Mouse (Mus musculus): ENCODE data around the gene Il7r. TPM values are rescaled to one million over a fixed set of nuclear protein-coding genes. Genes with fewer than 3 reads are reported as not detected.
A peak's percentile ranks its signal among the peaks of the same experiment; 100 is the strongest.

The Il7r gene
- polyA plus RNA-seq, 1 experiment from 2014 or later = 5.4 TPM

GRCm38 (mm10) chr15:9528186-9528935 is 1.6 kb downstream of the Il7r start:
- DNase-seq (no peak), ATAC-seq (no peak; the same call in 1 of the 2 replicates)
- H3K27ac ChIP-seq (ENCODE audit: low read depth) = no peak overlapping the region
- WGBS (ENCODE audit: insufficient replicate concordance) = 43% methylated on average over 3 of the region's 3 CpGs
- H3K9ac ChIP-seq (replicated peaks) = no peak overlapping the region
- no peaks in the 10 kb centered on the region for H3K4me1 ChIP-seq (ENCODE audit: insufficient read depth)
- no peaks in the 10 kb centered on the region for H3K27me3 ChIP-seq (ENCODE audit: insufficient read depth, low read length)
- H3K4me3 ChIP-seq (ENCODE audit: low read depth, low read length) = peak overlapping the region; percentile 32
- no peak for TF ChIP-seq CTCF (IDR thresholded peaks at IDR 0.05; ENCODE audit: low read depth)
- no peak for TF ChIP-seq EP300 (IDR thresholded peaks at IDR 0.05; ENCODE audit: low read depth)
- H3K9me3 ChIP-seq (ENCODE audit: low read length) = no peaks in the 10 kb centered on the region
- no peaks in the 10 kb centered on the region; the same call in 1 of the 2 replicates for H3K36me3 ChIP-seq (replicated peaks; ENCODE audit: insufficient read depth, low read length)
- peak overlapping the region; percentile 19; the same call in 1 of the 2 replicates for H3K4me2 ChIP-seq (ENCODE audit: low read depth, low read length)

GRCm38 (mm10) chr15:9526412-9526811 is 3.6 kb downstream of the Il7r start:
- H3K36me3 ChIP-seq (replicated peaks; ENCODE audit: insufficient read depth, low read length) = no peaks in the 10 kb centered on the region; the same call in 1 of the 2 replicates
- DNase-seq (no peak), ATAC-seq (no peak)
- TF ChIP-seq EP300 (IDR thresholded peaks at IDR 0.05; ENCODE audit: low read depth) (no peak), CTCF (IDR thresholded peaks at IDR 0.05; ENCODE audit: low read depth) (no peak)
- H3K27me3 ChIP-seq (ENCODE audit: insufficient read depth, low read length) = no peaks in the 10 kb centered on the region
- H3K4me2 ChIP-seq (ENCODE audit: low read depth, low read length) = no peak overlapping the region
- no peak overlapping the region for H3K4me3 ChIP-seq (ENCODE audit: low read depth, low read length)
- no peaks in the 10 kb centered on the region for H3K9me3 ChIP-seq (ENCODE audit: low read length)
- H3K27ac ChIP-seq (ENCODE audit: low read depth) = no peak overlapping the region
- H3K9ac ChIP-seq (replicated peaks) = no peak overlapping the region
- no peaks in the 10 kb centered on the region for H3K4me1 ChIP-seq (ENCODE audit: insufficient read depth)

DNA sequence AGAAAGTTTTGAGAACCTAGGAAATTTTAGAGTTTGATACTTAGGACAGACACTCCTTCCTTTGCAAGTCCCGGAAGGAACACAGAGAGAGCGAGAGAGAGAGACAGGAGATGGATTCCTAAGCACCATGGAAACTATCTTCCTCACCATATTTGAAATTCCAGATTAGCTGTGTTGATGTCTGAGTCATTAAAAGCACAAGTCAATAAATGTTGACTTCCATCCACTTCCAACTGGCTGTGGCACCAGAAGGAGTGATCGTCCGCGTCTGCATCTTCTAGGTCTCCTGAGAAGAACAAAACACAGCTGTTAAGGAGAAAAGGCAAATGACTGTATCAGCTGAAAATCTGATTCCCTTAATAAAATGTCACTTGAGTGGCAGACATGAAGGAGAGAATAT is 5.1 kb downstream of the Il7r start:
- ATAC-seq = no peak
- WGBS (ENCODE audit: insufficient replicate concordance) = 64% methylated on average over 5 of the region's 5 CpGs
- Histone ChIP-seq H3K4me3 (ENCODE audit: low read depth, low read length) (no peak overlapping the region), H3K9ac (replicated peaks) (no peak overlapping the region), H3K4me2 (ENCODE audit: low read depth, low read length) (no peak overlapping the region), H3K36me3 (replicated peaks; ENCODE audit: insufficient read depth, low read length) (no peaks in the 10 kb centered on the region; the same call in 1 of the 2 replicates), H3K4me1 (ENCODE audit: insufficient read depth) (no peaks in the 10 kb centered on the region), H3K9me3 (ENCODE audit: low read length) (no peaks in the 10 kb centered on the region), H3K27me3 (ENCODE audit: insufficient read depth, low read length) (no peaks in the 10 kb centered on the region), H3K27ac (ENCODE audit: low read depth) (no peak overlapping the region)
- TF ChIP-seq EP300 (IDR thresholded peaks at IDR 0.05; ENCODE audit: low read depth) (no peak), CTCF (IDR thresholded peaks at IDR 0.05; ENCODE audit: low read depth) (no peak)
- DNase-seq = no peak

DNA sequence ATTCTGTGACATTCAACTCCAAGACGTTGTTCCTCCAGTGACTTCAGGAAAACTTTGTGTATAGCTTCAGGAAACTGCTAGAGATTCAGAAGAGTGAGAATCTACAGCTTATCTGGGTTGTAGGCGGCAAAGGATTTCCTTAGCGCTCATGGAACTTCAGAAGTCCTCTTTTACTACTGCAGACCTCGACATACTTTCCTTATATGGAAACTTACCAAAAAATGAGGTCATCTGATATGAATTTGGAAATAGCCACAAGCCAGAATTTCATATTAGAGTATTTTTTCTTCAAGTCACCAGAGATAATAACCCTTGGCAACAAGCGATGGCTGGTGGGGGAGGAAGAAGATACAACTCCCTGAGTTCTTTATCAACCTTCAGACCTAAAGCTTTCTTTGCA is 6.0 kb downstream of the Il7r start:
- ATAC-seq (no peak), DNase-seq (no peak)
- H3K4me1 ChIP-seq (ENCODE audit: insufficient read depth) = no peaks in the 10 kb centered on the region
- no peak for TF ChIP-seq EP300 (IDR thresholded peaks at IDR 0.05; ENCODE audit: low read depth)
- no peak for TF ChIP-seq CTCF (IDR thresholded peaks at IDR 0.05; ENCODE audit: low read depth)
- no peaks in the 10 kb centered on the region for H3K9me3 ChIP-seq (ENCODE audit: low read length)
- H3K9ac ChIP-seq (replicated peaks) = no peak overlapping the region
- H3K36me3 ChIP-seq (replicated peaks; ENCODE audit: insufficient read depth, low read length) = no peaks in the 10 kb centered on the region; the same call in 1 of the 2 replicates
- H3K27me3 ChIP-seq (ENCODE audit: insufficient read depth, low read length) = no peaks in the 10 kb centered on the region
- no peak overlapping the region for H3K4me3 ChIP-seq (ENCODE audit: low read depth, low read length)
- WGBS (ENCODE audit: insufficient replicate concordance) = 44% methylated on average over 5 of the region's 5 CpGs
- no peak overlapping the region for H3K4me2 ChIP-seq (ENCODE audit: low read depth, low read length)
- no peak overlapping the region for H3K27ac ChIP-seq (ENCODE audit: low read depth)

DNA sequence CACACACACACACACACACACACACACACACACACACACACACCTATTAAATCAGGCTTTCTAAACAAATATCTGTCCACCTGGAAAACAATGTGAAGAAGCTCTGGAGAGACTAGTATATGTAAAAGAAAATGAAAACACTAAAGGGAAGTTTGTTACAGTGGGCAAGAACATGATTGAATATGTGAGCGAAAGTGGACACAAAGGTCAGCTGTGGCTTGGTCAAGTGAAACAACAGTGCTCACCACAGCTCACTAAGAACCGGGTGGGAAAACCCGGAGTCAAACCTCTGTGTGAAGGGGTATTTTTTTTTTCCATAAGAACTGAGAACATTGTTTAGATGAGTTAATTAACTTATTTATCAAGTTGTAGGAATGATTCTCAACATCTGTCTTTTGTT is 6.9 kb downstream of the Il7r start:
- Histone ChIP-seq H3K9ac (replicated peaks) (no peak overlapping the region), H3K4me2 (ENCODE audit: low read depth, low read length) (no peak overlapping the region), H3K27ac (ENCODE audit: low read depth) (no peak overlapping the region), H3K36me3 (replicated peaks; ENCODE audit: insufficient read depth, low read length) (no peaks in the 10 kb centered on the region; the same call in 1 of the 2 replicates), H3K4me3 (ENCODE audit: low read depth, low read length) (no peak overlapping the region), H3K4me1 (ENCODE audit: insufficient read depth) (no peaks in the 10 kb centered on the region), H3K9me3 (ENCODE audit: low read length) (no peaks in the 10 kb centered on the region), H3K27me3 (ENCODE audit: insufficient read depth, low read length) (no peaks in the 10 kb centered on the region)
- no peak for ATAC-seq
- no peak for TF ChIP-seq EP300 (IDR thresholded peaks at IDR 0.05; ENCODE audit: low read depth)
- 78% methylated on average over 3 of the region's 3 CpGs for WGBS (ENCODE audit: insufficient replicate concordance)
- no peak for DNase-seq

DNA sequence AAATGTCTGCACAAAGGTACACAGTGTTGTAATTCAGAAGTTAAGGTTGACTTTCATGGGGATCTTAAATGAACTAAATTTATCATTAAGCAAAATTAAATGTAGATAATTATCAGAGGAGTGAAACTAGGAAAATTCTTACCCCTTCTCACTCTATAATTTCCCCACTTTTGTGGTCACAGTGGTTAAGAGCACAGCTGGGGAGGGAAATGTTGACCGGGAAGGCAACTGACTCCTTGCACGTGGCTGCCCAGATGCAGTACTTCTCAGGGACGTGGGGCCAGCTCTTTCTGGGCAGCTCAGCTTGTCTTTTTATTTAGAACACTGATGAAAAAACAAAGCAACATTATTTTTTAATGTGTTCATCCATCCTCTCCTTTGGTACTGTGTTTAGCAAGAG is 37.9 kb downstream of the Il7r start:
- DNase-seq = peak; percentile 24
- H3K9ac ChIP-seq (replicated peaks) = no peak overlapping the region
- TF ChIP-seq CTCF (IDR thresholded peaks at IDR 0.05; ENCODE audit: low read depth) (no peak), EP300 (IDR thresholded peaks at IDR 0.05; ENCODE audit: low read depth) (peak; percentile 63; the same call in 1 of the 2 replicates)
- H3K27me3 ChIP-seq (ENCODE audit: insufficient read depth, low read length) = no peaks in the 10 kb centered on the region
- H3K4me1 ChIP-seq (ENCODE audit: insufficient read depth) = peaks cover 9% of the 10 kb centered on the region
- no peaks in the 10 kb centered on the region for H3K9me3 ChIP-seq (ENCODE audit: low read length)
- H3K4me2 ChIP-seq (ENCODE audit: low read depth, low read length) = no peak overlapping the region
- H3K27ac ChIP-seq (ENCODE audit: low read depth) = no peak overlapping the region
- WGBS (ENCODE audit: insufficient replicate concordance) = 25% methylated on average over 3 of the region's 3 CpGs
- H3K4me3 ChIP-seq (ENCODE audit: low read depth, low read length) = no peak overlapping the region
- no peak for ATAC-seq
- H3K36me3 ChIP-seq (replicated peaks; ENCODE audit: insufficient read depth, low read length) = no peaks in the 10 kb centered on the region
